Mouse (Mus musculus): ENCODE results near the gene Hoxa7. TPM values are rescaled to one million over a fixed set of nuclear protein-coding genes. Genes with fewer than 3 reads are reported as not detected.
A peak's percentile ranks its signal among the peaks of the same experiment; 100 is the strongest.

Gene Hoxa7
- total and polyA plus RNA-seq, 2 experiments from 2014 or later: 0.07 TPM; not detected in 1

- Histone ChIP-seq H3K27me3 (ENCODE audit: control insufficient read depth, insufficient read depth, low read length) (peaks cover 98% of the 10 kb centered on the region), H3K27ac (ENCODE audit: low read depth) (no peak overlapping the region), H3K4me1 (ENCODE audit: control insufficient read depth, insufficient read depth) (no peaks in the 10 kb centered on the region), H3K4me2 (ENCODE audit: low read depth, low read length) (no peak overlapping the region), H3K4me3 (ENCODE audit: low read depth, low read length) (no peak overlapping the region), H3K9ac (replicated peaks; ENCODE audit: low read depth, low read length) (no peak overlapping the region), H3K36me3 (replicated peaks; ENCODE audit: control insufficient read depth, insufficient read depth, low read length) (no peaks in the 10 kb centered on the region), H3K9me3 (replicated peaks; ENCODE audit: control insufficient read depth, low read length) (no peaks in the 10 kb centered on the region)
- no peak for ATAC-seq (ENCODE audit: insufficient read depth, low read depth)
- DNase-seq (ENCODE audit: low spot score): no peak
- TF ChIP-seq CTCF (IDR thresholded peaks at IDR 0.05; ENCODE audit: low read depth) (no peak), EP300 (IDR thresholded peaks at IDR 0.05; ENCODE audit: low read depth) (no peak)
- WGBS: 5% methylated on average over 24 of the region's 24 CpGs
Measured at GRCm38 (mm10) chr6:52223939-52224760, 2.5 kb upstream of the Hoxa7 start.

DNA sequence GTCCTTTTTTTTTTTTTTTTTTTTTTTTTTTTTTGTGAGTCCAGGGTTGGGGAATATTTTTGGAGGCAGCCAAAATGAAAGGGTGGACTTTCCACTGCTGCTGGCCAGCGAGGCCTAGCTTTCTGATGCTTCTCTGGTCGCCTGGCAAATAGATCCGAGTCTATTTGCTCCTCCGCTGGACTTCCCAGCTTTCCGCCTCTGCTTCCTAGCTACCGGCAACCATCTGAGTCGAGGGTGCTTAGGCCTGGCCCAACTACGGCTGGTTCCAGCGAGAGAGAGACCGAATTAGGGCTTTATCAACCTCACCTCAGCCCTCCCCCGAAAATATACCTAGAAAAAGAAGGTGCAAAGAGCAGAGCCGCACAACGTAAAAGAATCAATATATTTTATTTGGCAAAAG lies 1.1 kb upstream of the Hoxa7 start:
- no peak overlapping the region for H3K9ac ChIP-seq (replicated peaks; ENCODE audit: low read depth, low read length)
- DNase-seq (ENCODE audit: low spot score) (no peak), ATAC-seq (ENCODE audit: insufficient read depth, low read depth) (no peak)
- TF ChIP-seq EP300 (IDR thresholded peaks at IDR 0.05; ENCODE audit: low read depth) (no peak), CTCF (IDR thresholded peaks at IDR 0.05; ENCODE audit: low read depth) (no peak)
- H3K9me3 ChIP-seq (replicated peaks; ENCODE audit: control insufficient read depth, low read length): no peaks in the 10 kb centered on the region
- H3K27ac ChIP-seq (ENCODE audit: low read depth): no peak overlapping the region
- H3K4me2 ChIP-seq (ENCODE audit: low read depth, low read length): no peak overlapping the region
- H3K4me1 ChIP-seq (ENCODE audit: control insufficient read depth, insufficient read depth): no peaks in the 10 kb centered on the region
- 21% methylated on average over 13 of the region's 13 CpGs for WGBS
- H3K27me3 ChIP-seq (ENCODE audit: control insufficient read depth, insufficient read depth, low read length): peaks cover 100% of the 10 kb centered on the region
- no peaks in the 10 kb centered on the region for H3K36me3 ChIP-seq (replicated peaks; ENCODE audit: control insufficient read depth, insufficient read depth, low read length)
- no peak overlapping the region for H3K4me3 ChIP-seq (ENCODE audit: low read depth, low read length)

- TF ChIP-seq CTCF (IDR thresholded peaks at IDR 0.05; ENCODE audit: low read depth) (no peak), EP300 (IDR thresholded peaks at IDR 0.05; ENCODE audit: low read depth) (no peak)
- Histone ChIP-seq H3K36me3 (replicated peaks; ENCODE audit: control insufficient read depth, insufficient read depth, low read length) (no peaks in the 10 kb centered on the region), H3K9me3 (replicated peaks; ENCODE audit: control insufficient read depth, low read length) (no peaks in the 10 kb centered on the region), H3K9ac (replicated peaks; ENCODE audit: low read depth, low read length) (no peak overlapping the region), H3K4me2 (ENCODE audit: low read depth, low read length) (peak overlapping the region; percentile 70), H3K4me1 (ENCODE audit: control insufficient read depth, insufficient read depth) (no peaks in the 10 kb centered on the region), H3K27ac (ENCODE audit: low read depth) (no peak overlapping the region), H3K4me3 (ENCODE audit: low read depth, low read length) (peak overlapping the region; percentile 49), H3K27me3 (ENCODE audit: control insufficient read depth, insufficient read depth, low read length) (peaks cover 100% of the 10 kb centered on the region)
- ATAC-seq (ENCODE audit: insufficient read depth, low read depth) (peak; percentile 12; the same call in 1 of the 2 replicates), DNase-seq (ENCODE audit: low spot score) (no peak)
- 13% methylated on average over 21 of the region's 21 CpGs for WGBS
Measured at GRCm38 (mm10) chr6:52221993-52222685, 485 bp upstream of the Hoxa7 start.

DNA sequence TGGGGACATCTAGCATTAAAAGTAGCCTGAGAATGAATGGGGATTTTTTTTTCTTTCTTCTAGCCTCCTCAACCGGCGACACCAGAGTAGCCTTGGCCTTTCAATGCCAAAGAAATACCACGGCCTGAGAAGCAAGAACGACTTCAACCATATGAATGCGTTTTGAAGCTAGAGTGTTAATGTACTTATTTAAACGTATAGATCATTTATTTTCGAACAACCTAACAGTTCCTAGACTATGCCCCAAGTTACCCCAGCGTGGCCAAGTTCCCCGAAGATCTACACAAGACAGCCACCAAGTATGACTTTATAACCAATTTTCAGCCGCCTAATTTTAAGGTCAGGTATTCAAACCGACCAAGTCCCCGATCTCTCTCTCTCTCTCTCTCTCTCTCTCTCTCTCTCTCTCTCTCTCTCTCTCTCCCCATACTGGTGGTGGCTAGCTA lies 766 bp downstream of the Hoxa7 start:
- H3K27ac ChIP-seq (ENCODE audit: low read depth): no peak overlapping the region
- ATAC-seq (ENCODE audit: insufficient read depth, low read depth) (no peak), DNase-seq (ENCODE audit: low spot score) (no peak)
- TF ChIP-seq CTCF (IDR thresholded peaks at IDR 0.05; ENCODE audit: low read depth): no peak
- TF ChIP-seq EP300 (IDR thresholded peaks at IDR 0.05; ENCODE audit: low read depth): no peak
- H3K9ac ChIP-seq (replicated peaks; ENCODE audit: low read depth, low read length): no peak overlapping the region
- no peaks in the 10 kb centered on the region for H3K9me3 ChIP-seq (replicated peaks; ENCODE audit: control insufficient read depth, low read length)
- WGBS: 13% methylated on average over 12 of the region's 12 CpGs
- peak overlapping the region; percentile 70 for H3K4me2 ChIP-seq (ENCODE audit: low read depth, low read length)
- H3K4me3 ChIP-seq (ENCODE audit: low read depth, low read length): peak overlapping the region; percentile 49
- H3K4me1 ChIP-seq (ENCODE audit: control insufficient read depth, insufficient read depth): no peaks in the 10 kb centered on the region
- H3K36me3 ChIP-seq (replicated peaks; ENCODE audit: control insufficient read depth, insufficient read depth, low read length): no peaks in the 10 kb centered on the region
- H3K27me3 ChIP-seq (ENCODE audit: control insufficient read depth, insufficient read depth, low read length): peaks cover 100% of the 10 kb centered on the region

GRCm38 (mm10) chr6:52220003-52220864 lies 1.4 kb downstream of the Hoxa7 start:
- Histone ChIP-seq H3K27me3 (ENCODE audit: control insufficient read depth, insufficient read depth, low read length) (peaks cover 100% of the 10 kb centered on the region), H3K9me3 (replicated peaks; ENCODE audit: control insufficient read depth, low read length) (no peaks in the 10 kb centered on the region), H3K27ac (ENCODE audit: low read depth) (no peak overlapping the region), H3K4me1 (ENCODE audit: control insufficient read depth, insufficient read depth) (no peaks in the 10 kb centered on the region), H3K4me2 (ENCODE audit: low read depth, low read length) (no peak overlapping the region), H3K36me3 (replicated peaks; ENCODE audit: control insufficient read depth, insufficient read depth, low read length) (no peaks in the 10 kb centered on the region), H3K4me3 (ENCODE audit: low read depth, low read length) (no peak overlapping the region), H3K9ac (replicated peaks; ENCODE audit: low read depth, low read length) (no peak overlapping the region)
- WGBS: 28% methylated on average over 32 of the region's 32 CpGs
- ATAC-seq (ENCODE audit: insufficient read depth, low read depth) (no peak), DNase-seq (ENCODE audit: low spot score) (no peak)
- TF ChIP-seq EP300 (IDR thresholded peaks at IDR 0.05; ENCODE audit: low read depth) (no peak), CTCF (IDR thresholded peaks at IDR 0.05; ENCODE audit: low read depth) (no peak)
